Mouse (Mus musculus) kidney, adult 8-10 months (tissue): ENCODE results near the gene Olfr707.
"Not testable (repeated sequence)": the region's sequence is repeated elsewhere in the genome, so short reads cannot be mapped to it uniquely, and the experiment has no call there.

Experiments used
- DNase-seq, 2 experiments: peaks; one replicate each; pipeline ENCODE4 v3.0.0; 2022

Olfr707 gene

GRCm38 (mm10) chr7:106901141-106901540 is at the start of gene Olfr707:
Olfr707 (minus strand) TSS chr7:106901241.
- DNase-seq = not testable (repeated sequence)

GRCm38 (mm10) chr7:106948212-106948611 is 47.2 kb upstream of the Olfr707 start, which contains the start of gene Olfr710:
Olfr710 (minus strand) TSS chr7:106948312.
- no peak for DNase-seq

- DNase-seq = no peak
These were observed 31.1 kb upstream of the Olfr707 start, which contains the start of gene Olfr709-ps1 for GRCm38 (mm10) chr7:106932119-106932518. Olfr709-ps1 (minus strand) TSS chr7:106932219.

GRCm38 (mm10) chr7:106920961-106921360 is 19.9 kb upstream of the Olfr707 start:
- DNase-seq = not testable (repeated sequence)

- no peak for DNase-seq
These were observed 6.6 kb upstream of the Olfr707 start, which contains the start of gene Olfr1532-ps1 for GRCm38 (mm10) chr7:106907676-106908075. Olfr1532-ps1 (plus strand) TSS chr7:106908001.

GRCm38 (mm10) chr7:106888062-106888461 is 13.0 kb downstream of the Olfr707 start, which contains the start of gene Olfr706:
Olfr706 (minus strand) TSS chr7:106888162.
- DNase-seq = no peak

- no peak for DNase-seq
These were observed 24.2 kb downstream of the Olfr707 start, which contains the start of gene Olfr705 for GRCm38 (mm10) chr7:106876791-106877190. Olfr705 (minus strand) TSS chr7:106876891.

GRCm38 (mm10) chr7:106862885-106863284 is 38.2 kb downstream of the Olfr707 start, which contains the start of gene Olfr704:
Olfr704 (plus strand) TSS chr7:106863185.
- no peak for DNase-seq

- DNase-seq = no peak
These were observed 58.0 kb downstream of the Olfr707 start, which contains the start of gene Olfr703 for GRCm38 (mm10) chr7:106843060-106843459. Olfr703 (plus strand) TSS chr7:106843360.
